Mouse (Mus musculus) liver, postnatal 0 days (tissue): Measurements from ENCODE around the gene Sec24a.
A peak's percentile ranks its signal among the peaks of the same experiment; 100 is the strongest.

Experiments used
- CTCF ChIP-seq: sonication (generic); IDR thresholded peaks from 2 replicates; pipeline ENCODE4 v1.5.1; 2016; ENCODE audit warnings: antibody characterized with exemption, low read depth
- EP300 ChIP-seq: IDR thresholded peaks from 2 replicates; pipeline ENCODE4 v1.6.1; 2016; ENCODE audit warnings: antibody characterized with exemption, low read depth, mild to moderate bottlenecking

DNA sequence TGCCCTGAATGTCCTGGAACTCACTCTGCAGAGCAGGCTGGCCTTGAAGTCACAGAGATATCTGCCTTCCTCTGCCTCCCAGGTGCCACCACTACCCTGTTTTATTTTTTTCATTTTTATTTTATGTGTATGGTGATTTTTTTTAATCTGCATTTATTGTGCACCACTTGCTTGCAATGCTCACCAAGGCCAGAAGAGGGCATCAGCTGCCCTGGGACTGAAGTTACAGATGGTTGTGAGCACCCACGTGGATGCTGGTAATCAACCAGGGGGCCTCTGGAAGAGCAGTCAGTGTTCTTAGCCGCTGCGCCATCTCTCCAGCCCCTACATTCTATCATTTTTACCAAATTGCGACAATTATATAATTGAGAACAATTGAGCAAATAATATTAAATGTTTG lies 47.8 kb upstream of the Sec24a start:
- TF ChIP-seq CTCF, result peak; percentile 52
- no peak for TF ChIP-seq EP300
